Mouse (Mus musculus): ENCODE data around the gene BC025446. TPM values are rescaled to one million over a fixed set of nuclear protein-coding genes. Genes with fewer than 3 reads are reported as not detected.

The BC025446 gene
- total and polyA plus RNA-seq, 3 experiments = not detected

- H3K27me3 ChIP-seq (ENCODE audit: control insufficient read depth in 1 of 2, insufficient read depth in 2 of 2, low read length in 2 of 2) = no peaks in the 10 kb centered on the region
Measured at GRCm38 (mm10) chr15:75271426-75271825, 55.2 kb downstream of the BC025446 start.

GRCm38 (mm10) chr15:75271891-75272290, 55.7 kb downstream of the BC025446 start:
- H3K9me3 ChIP-seq (replicated peaks; ENCODE audit: insufficient read depth, low read length) = no peaks in the 10 kb centered on the region
- H3K9ac ChIP-seq (ENCODE audit: control insufficient read depth, low read depth, low read length, poor library complexity, severe bottlenecking) = no peak overlapping the region
- TF ChIP-seq MAZ (IDR thresholded peaks at IDR 0.05; ENCODE audit: low read depth, low read length) (no peak), TCF12 (IDR thresholded peaks at IDR 0.05; ENCODE audit: low read depth, low read length) (no peak), JUND (IDR thresholded peaks at IDR 0.05; ENCODE audit: low read depth, low read length) (no peak), EP300 (IDR thresholded peaks at IDR 0.05; ENCODE audit: low read depth in 1 of 2, low read length in 2 of 2) (no peak), MYC (IDR thresholded peaks at IDR 0.05; ENCODE audit: low read depth, low read length) (no peak), POLR2AphosphoS2 (IDR thresholded peaks at IDR 0.05; ENCODE audit: low read length) (no peak)
- H3K27me3 ChIP-seq (ENCODE audit: control insufficient read depth in 1 of 2, insufficient read depth in 2 of 2, low read length in 2 of 2) = no peaks in the 10 kb centered on the region
- no peak for DNase-seq (ENCODE audit: low read depth, low spot score)
- no peaks in the 10 kb centered on the region for H3K79me2 ChIP-seq (ENCODE audit: control insufficient read depth, insufficient read depth, low read length, poor library complexity)
- H3K4me3 ChIP-seq (ENCODE audit: control insufficient read depth in 1 of 2, insufficient read depth in 1 of 2, low read depth in 2 of 2, low read length in 2 of 2) = no peak overlapping the region
- H3K4me1 ChIP-seq (ENCODE audit: control insufficient read depth in 1 of 2, insufficient read depth in 2 of 2, low read length in 2 of 2) = no peaks in the 10 kb centered on the region
- no peak overlapping the region for H3K27ac ChIP-seq (ENCODE audit: control insufficient read depth, low read depth, low read length)
- no peaks in the 10 kb centered on the region for H3K36me3 ChIP-seq (ENCODE audit: control insufficient read depth in 1 of 2, insufficient read depth in 2 of 2, low read length in 2 of 2)

More at GRCm38 (mm10) chr15:75271426-75271825, 55.2 kb downstream of the BC025446 start:
- H3K27ac ChIP-seq (ENCODE audit: control insufficient read depth, low read depth, low read length) = no peak overlapping the region
- no peaks in the 10 kb centered on the region for H3K36me3 ChIP-seq (ENCODE audit: control insufficient read depth in 1 of 2, insufficient read depth in 2 of 2, low read length in 2 of 2)
- TF ChIP-seq GATA1 (IDR thresholded peaks at IDR 0.05; ENCODE audit: low read depth, low read length) (no peak), ETS1 (IDR thresholded peaks at IDR 0.05; ENCODE audit: low read depth, low read length) (no peak), SMC3 (IDR thresholded peaks at IDR 0.05; ENCODE audit: low read depth, low read length) (no peak), USF2 (IDR thresholded peaks at IDR 0.05; ENCODE audit: borderline replicate concordance in 1 of 2, insufficient read depth in 1 of 2, low read depth in 1 of 2, low read length in 2 of 2) (no peak), MEF2A (IDR thresholded peaks at IDR 0.05; ENCODE audit: extremely low read depth, insufficient replicate concordance, low read depth, low read length, poor library complexity, severe bottlenecking) (no peak), POLR2AphosphoS2 (IDR thresholded peaks at IDR 0.05; ENCODE audit: low read length) (no peak), ZNF384 (IDR thresholded peaks at IDR 0.05; ENCODE audit: low read depth, low read length) (no peak), MYB (IDR thresholded peaks at IDR 0.05; ENCODE audit: low read depth, low read length) (no peak), SIN3A (IDR thresholded peaks at IDR 0.05; ENCODE audit: low read length) (no peak), MAX (IDR thresholded peaks at IDR 0.05; ENCODE audit: low read length) (no peak), ZKSCAN1 (IDR thresholded peaks at IDR 0.05; ENCODE audit: low read depth, low read length) (no peak), MAFK (IDR thresholded peaks at IDR 0.05; ENCODE audit: borderline replicate concordance, low read depth, low read length) (no peak), KAT2A (conservative IDR thresholded peaks at IDR 0.05; ENCODE audit: low read depth, low read length) (no peak), TCF12 (IDR thresholded peaks at IDR 0.05; ENCODE audit: low read depth, low read length) (no peak), MXI1 (IDR thresholded peaks at IDR 0.05; ENCODE audit: low read depth, low read length) (no peak), CTCF (IDR thresholded peaks at IDR 0.05 in 2 of 3, conservative IDR thresholded peaks at IDR 0.05 in 1 of 3; ENCODE audit: control insufficient read depth in 1 of 3, insufficient read depth in 1 of 3, low read depth in 2 of 3, low read length in 3 of 3, poor library complexity in 1 of 3, severe bottlenecking in 1 of 3) (no peak), RCOR1 (IDR thresholded peaks at IDR 0.05; ENCODE audit: low read depth, low read length) (no peak), POLR2AphosphoS5 (IDR thresholded peaks at IDR 0.05; ENCODE audit: borderline replicate concordance, low read depth, low read length) (no peak), BHLHE40 (IDR thresholded peaks at IDR 0.05; ENCODE audit: borderline replicate concordance, low read depth, low read length) (no peak)
- no peaks in the 10 kb centered on the region for H3K79me2 ChIP-seq (ENCODE audit: control insufficient read depth, insufficient read depth, low read length, poor library complexity)
- DNase-seq (ENCODE audit: low read depth, low spot score) = no peak
- no peaks in the 10 kb centered on the region for H3K4me1 ChIP-seq (ENCODE audit: control insufficient read depth in 1 of 2, insufficient read depth in 2 of 2, low read length in 2 of 2)
- no peak overlapping the region for H3K9ac ChIP-seq (ENCODE audit: control insufficient read depth, low read depth, low read length, poor library complexity, severe bottlenecking)
- H3K4me3 ChIP-seq (ENCODE audit: control insufficient read depth in 1 of 2, insufficient read depth in 1 of 2, low read depth in 2 of 2, low read length in 2 of 2) = no peak overlapping the region
- no peaks in the 10 kb centered on the region for H3K9me3 ChIP-seq (replicated peaks; ENCODE audit: insufficient read depth, low read length)
